Mouse (Mus musculus) splenic B cell, adult 2 months (primary cell): ENCODE measurements around the gene Cacna1g.

ENCODE experiments used
- DNase-seq: peaks from one replicate; pipeline ENCODE4 v3.0.0-alpha.2; 2011; ENCODE audit warnings: low read depth, low spot score
- H3K27me3 ChIP-seq: 2 replicates; pipeline ENCODE4 v1.6.1; 2012; ENCODE audit warnings: mild to moderate bottlenecking, low read length, moderate library complexity, mixed read lengths; ENCODE audit not compliant: control insufficient read depth, poor library complexity, insufficient read depth, severe bottlenecking
- H3K36me3 ChIP-seq: 2 replicates; pipeline ENCODE4 v1.6.1; 2012; ENCODE audit warnings: mild to moderate bottlenecking, low read length, moderate library complexity, mixed read lengths; ENCODE audit not compliant: control insufficient read depth, poor library complexity, insufficient read depth, severe bottlenecking

Gene Cacna1g

GRCm38 (mm10) chr11:94359168-94359567 is 114.8 kb downstream of the Cacna1g start:
- H3K36me3 ChIP-seq: no peaks in the 10 kb centered on the region
- no peak for DNase-seq

More at GRCm38 (mm10) chr11:94359168-94359567, 114.8 kb downstream of the Cacna1g start:
- no peaks in the 10 kb centered on the region for H3K27me3 ChIP-seq
